Mouse (Mus musculus) kidney, adult 9 months (tissue): ENCODE results near the gene Snd1.
"Not testable (repeated sequence)": the region's sequence is repeated elsewhere in the genome, so short reads cannot be mapped to it uniquely, and the experiment has no call there.

ENCODE experiments used
- DNase-seq: peaks from one replicate; pipeline ENCODE4 v3.0.0; 2022

The Snd1 gene

GRCm38 (mm10) chr6:28927987-28928386 lies 453.0 kb downstream of the Snd1 start:
- not testable (repeated sequence) for DNase-seq

- peak; percentile 12 for DNase-seq
These were observed 454.3 kb downstream of the Snd1 start for GRCm38 (mm10) chr6:28929169-28929803.

GRCm38 (mm10) chr6:28931234-28931633 lies 456.3 kb downstream of the Snd1 start:
- no peak for DNase-seq

- DNase-seq, result no peak
These were observed 456.8 kb downstream of the Snd1 start for GRCm38 (mm10) chr6:28931636-28932327.

- peak; percentile 3 for DNase-seq
These were observed 457.5 kb downstream of the Snd1 start for GRCm38 (mm10) chr6:28932328-28932937.

GRCm38 (mm10) chr6:28935736-28936135 lies 460.8 kb downstream of the Snd1 start:
- no peak for DNase-seq

- no peak for DNase-seq
These were observed 472.3 kb downstream of the Snd1 start for GRCm38 (mm10) chr6:28947254-28947653.

GRCm38 (mm10) chr6:28949269-28949668 lies 474.3 kb downstream of the Snd1 start:
- peak; percentile 64 for DNase-seq

GRCm38 (mm10) chr6:28955581-28955980 lies 480.6 kb downstream of the Snd1 start:
- peak; percentile 53 for DNase-seq

- no peak for DNase-seq
These were observed 482.5 kb downstream of the Snd1 start for GRCm38 (mm10) chr6:28957486-28957885.

GRCm38 (mm10) chr6:28963178-28963577 lies 488.2 kb downstream of the Snd1 start:
- DNase-seq, result no peak

GRCm38 (mm10) chr6:28965264-28965663 lies 490.3 kb downstream of the Snd1 start:
- no peak for DNase-seq

GRCm38 (mm10) chr6:28969615-28970014 lies 494.7 kb downstream of the Snd1 start:
- no peak for DNase-seq

GRCm38 (mm10) chr6:28970711-28971110 lies 495.8 kb downstream of the Snd1 start:
- DNase-seq, result no peak

GRCm38 (mm10) chr6:28974498-28974897 lies 499.6 kb downstream of the Snd1 start:
- DNase-seq, result no peak

GRCm38 (mm10) chr6:28975106-28975505 lies 500.2 kb downstream of the Snd1 start:
- DNase-seq, result peak; percentile 79

- no peak for DNase-seq
These were observed 503.1 kb downstream of the Snd1 start for GRCm38 (mm10) chr6:28978031-28978430.

GRCm38 (mm10) chr6:28978881-28979280 lies 503.9 kb downstream of the Snd1 start:
- DNase-seq, result no peak

- no peak for DNase-seq
These were observed 504.6 kb downstream of the Snd1 start for GRCm38 (mm10) chr6:28979586-28979985.

- no peak for DNase-seq
These were observed 505.3 kb downstream of the Snd1 start for GRCm38 (mm10) chr6:28980219-28980618.

- DNase-seq, result peak; percentile 71
These were observed 506.0 kb downstream of the Snd1 start for GRCm38 (mm10) chr6:28980750-28981584.

- no peak for DNase-seq
These were observed 506.6 kb downstream of the Snd1 start for GRCm38 (mm10) chr6:28981585-28981948.

GRCm38 (mm10) chr6:28981966-28982701 lies 507.2 kb downstream of the Snd1 start:
- DNase-seq, result peak; percentile 62
